ENCODE assay signal across 9 mouse cellular contexts in the genomic region with DNA sequence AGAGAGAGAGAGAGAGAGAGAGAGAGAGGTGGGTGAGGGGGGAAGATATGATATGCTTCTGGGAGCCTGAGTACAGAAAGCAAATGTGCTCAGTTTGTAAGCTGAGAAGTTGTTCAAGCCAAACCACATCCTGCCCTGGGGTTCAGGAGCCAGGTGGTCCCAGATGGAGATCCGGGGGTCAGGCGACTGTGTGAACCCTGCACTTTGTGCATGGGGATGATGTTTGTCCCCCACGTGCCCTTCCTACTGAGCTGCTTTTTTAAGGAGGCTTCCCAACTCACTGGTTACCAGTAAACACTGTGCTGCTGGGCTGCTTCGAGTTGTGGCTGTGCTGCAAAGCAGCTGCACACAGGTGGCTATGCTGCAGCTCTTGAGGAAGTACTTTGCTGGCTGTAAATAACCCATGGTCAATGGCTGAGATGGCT.
DNase-seq lines count a peak whose midpoint lies in the region; ATAC-seq lines count a peak whose summit lies in the region.
"Had no signal": no experiment of that assay in that cellular context is flagged by ENCODE, and none has a peak within 500 bp of the region (broad histone marks: within the 10 kb centered on the region; RNA-seq: fewer than 3 reads in every experiment).

No protein-coding gene starts in this region.

- H3K27me3 ChIP-seq in embryonic facial prominence, embryonic 10.5 days (replicated peaks; ENCODE audit: low read depth, poor library complexity, severe bottlenecking) = peaks cover 72% of the 10 kb centered on the region
- H3K27me3 ChIP-seq in midbrain, embryonic 10.5 days (ENCODE audit: low read depth, poor library complexity, severe bottlenecking) = peaks cover 90% of the 10 kb centered on the region

- 12% methylated on average over 4 of the region's 4 CpGs for WGBS in embryonic facial prominence, embryonic 10.5 days
- WGBS in midbrain, embryonic 10.5 days = 36% methylated on average over 4 of the region's 4 CpGs

- peaks cover 7% of the 10 kb centered on the region for H3K4me1 ChIP-seq in embryonic facial prominence, embryonic 10.5 days
- H3K4me1 ChIP-seq in midbrain, embryonic 10.5 days = peaks cover 4% of the 10 kb centered on the region; the same call in 1 of the 2 replicates
- H3K4me1 ChIP-seq: hindbrain, embryonic 15.5 days had no signal

- H3K4me3 ChIP-seq in embryonic facial prominence, embryonic 10.5 days = no peak overlapping the region
- H3K4me3 ChIP-seq in midbrain, embryonic 10.5 days = no peak overlapping the region
- H3K4me3 ChIP-seq: hindbrain, embryonic 15.5 days had no signal

- peak overlapping the region; percentile 59; the same call in 1 of the 2 replicates for H3K27ac ChIP-seq in embryonic facial prominence, embryonic 10.5 days (replicated peaks)
- no peak overlapping the region for H3K27ac ChIP-seq in midbrain, embryonic 10.5 days (replicated peaks)
- H3K27ac ChIP-seq: hindbrain, embryonic 15.5 days had no signal

- ATAC-seq in neutrophil, adult 5-6 weeks (ENCODE audit: extremely low read depth, insufficient number of reproducible peaks, low FRiP score, poor library complexity, severe bottlenecking) = peak; percentile 61

- no peaks in the 10 kb centered on the region for H3K36me3 ChIP-seq in embryonic facial prominence, embryonic 10.5 days (replicated peaks)
- no peaks in the 10 kb centered on the region for H3K36me3 ChIP-seq in midbrain, embryonic 10.5 days
- H3K36me3 ChIP-seq: hindbrain, embryonic 15.5 days had no signal

- H3K9me3 ChIP-seq in embryonic facial prominence, embryonic 10.5 days = no peaks in the 10 kb centered on the region
- H3K9me3 ChIP-seq in midbrain, embryonic 10.5 days (replicated peaks) = no peaks in the 10 kb centered on the region
- H3K9me3 ChIP-seq: hindbrain, embryonic 15.5 days had no signal

- peak; percentile 29 for DNase-seq in embryo, embryonic 10 days (ENCODE audit: low spot score)
- no peak for DNase-seq in embryo, embryonic 10.5 days (ENCODE audit: low spot score)
- DNase-seq in embryonic facial prominence, embryonic 10.5 days (ENCODE audit: low spot score) = peak; percentile 60
- DNase-seq in kidney, adult 9 months = peak; percentile 35
- DNase-seq in midbrain, embryonic 10.5 days (ENCODE audit: low spot score) = no peak
- no peak for DNase-seq in layer of hippocampus, postnatal 25 days (ENCODE audit: extremely low spot score in 1 of 2, low spot score in 1 of 2)
- DNase-seq in lung, postnatal 25 days (ENCODE audit: low spot score) = no peak

Comparison
In these comparisons a context has a peak if more than half of its experiments do, and no peak if none do; other contexts are left out.
1. DNase-seq: peak in embryo, embryonic 10 days (single experiment), embryonic facial prominence, embryonic 10.5 days (single experiment) and kidney, adult 9 months (single experiment); none in embryo, embryonic 10.5 days (single experiment), midbrain, embryonic 10.5 days (single experiment), layer of hippocampus, postnatal 25 days (0 of 2) and lung, postnatal 25 days (single experiment).